Mouse (Mus musculus): ENCODE results near the gene BC025920. TPM values are rescaled to one million over a fixed set of nuclear protein-coding genes. Genes with fewer than 3 reads are reported as not detected.

Gene BC025920
- polyA plus RNA-seq, 1 experiment from 2014 or later, result 2.3 TPM

DNA sequence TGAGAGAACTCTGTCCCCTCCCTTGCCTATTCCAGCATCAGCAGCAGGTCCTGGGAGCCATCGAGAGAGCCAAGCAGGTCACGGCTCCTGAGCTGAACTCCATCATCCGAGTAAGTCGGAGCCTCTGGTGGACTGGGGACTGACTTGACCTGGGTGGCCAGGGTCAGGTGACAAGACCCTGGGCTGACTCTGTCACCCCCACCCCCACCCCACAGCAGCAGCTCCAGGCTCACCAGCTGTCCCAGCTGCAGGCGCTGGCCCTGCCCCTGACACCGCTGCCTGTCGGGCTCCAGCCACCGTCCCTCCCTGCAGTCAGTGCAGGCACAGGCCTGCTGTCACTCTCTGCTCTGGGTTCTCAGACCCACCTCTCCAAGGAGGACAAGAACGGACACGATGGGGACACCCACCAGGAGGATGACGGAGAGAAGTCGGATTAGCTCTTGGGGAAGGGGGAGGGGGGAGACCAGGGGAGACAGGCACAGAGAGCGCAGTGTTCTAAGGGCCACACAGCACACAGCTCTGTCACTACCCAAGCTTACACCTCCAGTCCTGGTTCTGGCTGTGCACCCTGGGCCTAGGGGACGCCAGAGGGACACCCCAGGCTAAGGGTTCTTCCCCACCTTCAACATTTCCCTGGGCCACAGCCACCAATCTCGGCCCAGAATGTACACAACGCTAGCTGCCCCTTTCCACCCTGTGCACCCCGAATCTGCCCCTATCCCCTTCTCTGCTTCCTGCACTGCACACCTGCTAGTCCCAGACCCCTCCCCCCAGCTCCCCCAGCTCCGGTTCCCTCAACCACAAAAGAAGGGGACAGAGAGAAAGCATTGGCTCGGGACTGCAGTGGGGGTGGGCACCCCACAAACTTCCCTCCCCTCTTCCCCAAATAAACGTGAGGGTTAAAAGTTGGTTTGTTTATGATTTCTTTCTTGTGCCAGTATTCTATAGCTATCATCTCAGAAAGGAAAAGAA lies 40.5 kb upstream of the BC025920 start:
- H3K4me1 ChIP-seq, result peaks cover 68% of the 10 kb centered on the region
- peaks cover 15% of the 10 kb centered on the region for H3K27me3 ChIP-seq (replicated peaks)

DNA sequence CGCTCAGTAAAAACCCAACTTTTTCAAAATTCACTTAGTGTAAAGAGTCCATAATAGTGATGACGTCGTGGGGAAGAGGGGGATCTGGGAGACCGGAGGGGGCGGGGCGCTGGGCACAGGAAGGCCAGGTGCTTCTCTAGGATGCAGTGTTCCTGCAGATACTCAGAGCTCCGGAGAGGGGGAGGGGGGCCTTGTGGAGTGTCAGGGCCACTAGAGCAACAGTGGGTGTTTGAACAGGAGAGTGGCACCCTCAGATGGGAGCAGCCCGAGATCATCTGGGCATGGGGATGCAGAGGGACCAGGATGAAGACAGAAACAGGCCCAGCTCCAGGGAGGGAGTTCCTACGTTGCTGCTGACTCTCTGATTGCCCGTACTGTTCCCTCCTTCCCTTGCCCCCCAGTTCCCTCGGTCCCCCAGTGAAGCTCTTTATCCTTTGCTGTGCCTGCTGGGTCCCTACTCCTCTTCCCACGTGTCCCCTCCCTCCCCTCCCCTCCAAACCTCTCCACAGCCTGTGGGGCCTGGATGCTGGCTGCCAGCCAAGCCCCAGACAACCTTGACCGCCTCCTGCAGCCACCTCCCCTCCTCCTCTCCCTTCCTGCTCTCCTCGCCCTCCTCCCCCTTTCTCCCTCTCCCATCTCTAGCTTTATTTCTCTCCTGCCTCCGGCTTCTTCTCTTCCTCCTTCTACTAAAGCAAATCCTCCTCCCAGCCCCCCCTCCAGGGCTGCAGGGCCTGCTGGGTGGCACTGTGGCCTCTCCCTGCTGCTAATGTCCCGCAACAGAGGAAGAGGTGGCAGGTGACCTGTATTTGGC lies 37.5 kb upstream of the BC025920 start:
- H3K27ac ChIP-seq (replicated peaks), result peak overlapping the region; percentile 63
- peaks cover 29% of the 10 kb centered on the region for H3K27me3 ChIP-seq (replicated peaks)
- peaks cover 32% of the 10 kb centered on the region for H3K36me3 ChIP-seq
- peak overlapping the region; percentile 17 for H3K4me2 ChIP-seq
- no peak overlapping the region for H3K4me3 ChIP-seq (replicated peaks)
- no peaks in the 10 kb centered on the region for H3K9me3 ChIP-seq (replicated peaks)
- 0 out of 2 replicates have a peak overlapping the region, but pooled peaks have one; percentile 5 for H3K9ac ChIP-seq (replicated peaks)
- H3K4me1 ChIP-seq, result peaks cover 61% of the 10 kb centered on the region
- WGBS, result 10% methylated on average over 16 of the region's 16 CpGs
- ATAC-seq (ENCODE audit: low FRiP score), result no peak

More for the DNA sequence above, 40.5 kb upstream of the BC025920 start:
- Histone ChIP-seq H3K27ac (replicated peaks) (no peak overlapping the region), H3K4me3 (replicated peaks) (no peak overlapping the region), H3K4me2 (no peak overlapping the region), H3K9ac (replicated peaks) (no peak overlapping the region), H3K36me3 (peaks cover 35% of the 10 kb centered on the region), H3K9me3 (replicated peaks) (no peaks in the 10 kb centered on the region)
- no peak for ATAC-seq (ENCODE audit: low FRiP score)
- 47% methylated on average over 20 of the region's 20 CpGs for WGBS

DNA sequence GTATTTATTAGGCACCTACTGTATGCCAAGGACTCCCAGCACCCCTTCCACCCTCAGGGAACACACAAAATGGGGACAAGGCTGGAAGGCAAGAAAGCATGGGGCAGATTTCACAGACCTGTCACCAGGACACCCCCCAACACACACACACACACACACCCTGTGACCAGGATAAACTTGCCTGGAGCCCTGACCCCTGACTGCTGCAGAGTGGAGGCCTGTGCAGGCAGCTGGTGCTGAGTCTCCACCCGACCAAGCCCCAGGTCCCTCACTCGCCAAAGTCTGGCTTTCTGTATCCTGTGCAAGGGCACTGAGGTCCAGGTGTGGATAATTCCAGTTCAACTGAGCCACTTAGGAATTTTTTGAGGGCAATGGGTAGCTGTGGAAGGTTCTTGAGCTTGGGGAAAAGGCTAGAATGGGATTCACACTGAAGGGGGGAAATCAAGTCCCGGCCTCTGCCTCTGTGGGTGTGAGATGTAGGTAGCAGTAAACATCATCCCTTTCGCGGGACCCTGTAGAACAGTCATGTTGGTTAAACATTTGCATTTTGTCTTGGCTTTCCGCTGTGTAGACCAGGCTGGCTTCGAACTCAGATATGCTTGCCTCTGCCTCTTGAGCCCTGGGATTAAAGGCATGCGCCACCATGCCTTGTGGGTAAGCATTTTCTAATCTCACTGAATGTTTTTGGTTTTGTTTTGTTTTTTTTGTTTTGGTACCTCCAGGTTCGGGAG lies 36.4 kb upstream of the BC025920 start:
- Histone ChIP-seq H3K27ac (replicated peaks) (peak overlapping the region; percentile 88), H3K4me2 (peak overlapping the region; percentile 81), H3K9ac (replicated peaks) (no peak overlapping the region), H3K36me3 (peaks cover 26% of the 10 kb centered on the region), H3K4me3 (replicated peaks) (no peak overlapping the region), H3K27me3 (replicated peaks) (peaks cover 39% of the 10 kb centered on the region), H3K4me1 (peaks cover 57% of the 10 kb centered on the region), H3K9me3 (replicated peaks) (no peaks in the 10 kb centered on the region)
- WGBS, result 53% methylated on average over 9 of the region's 9 CpGs
- ATAC-seq (ENCODE audit: low FRiP score), result no peak

DNA sequence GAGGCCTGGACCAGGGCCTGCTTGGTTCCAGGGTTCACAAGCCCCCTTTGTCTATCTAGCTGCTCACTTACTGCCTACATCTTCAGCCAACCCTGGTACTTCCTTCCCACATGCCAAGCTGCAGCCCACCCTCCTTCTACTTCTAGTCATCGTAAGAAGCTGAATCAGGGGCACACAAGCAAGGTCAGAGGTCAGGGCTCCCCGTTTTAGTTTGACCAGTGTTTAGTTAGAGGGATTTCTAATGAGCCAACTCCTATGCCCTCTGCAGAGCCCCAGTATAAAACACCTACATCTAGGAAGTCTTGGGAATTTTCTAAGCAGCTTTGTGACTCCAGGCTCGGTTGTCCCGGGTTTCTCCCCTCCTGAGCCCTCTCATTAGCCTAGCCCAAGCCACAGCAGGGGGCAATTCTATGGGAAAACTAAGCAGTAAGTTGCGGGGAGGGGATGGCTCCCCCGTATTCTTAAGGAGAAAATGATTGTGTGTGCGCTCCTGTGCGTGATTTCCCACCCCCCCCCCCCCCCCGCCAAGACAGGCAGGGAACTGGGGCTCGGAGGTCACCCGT lies 35.8 kb upstream of the BC025920 start:
- Histone ChIP-seq H3K4me3 (replicated peaks) (peak overlapping the region; percentile 43), H3K9ac (replicated peaks) (peak overlapping the region; percentile 32; the same call in 1 of the 2 replicates), H3K27ac (replicated peaks) (peak overlapping the region; percentile 88), H3K9me3 (replicated peaks) (no peaks in the 10 kb centered on the region), H3K4me1 (peaks cover 64% of the 10 kb centered on the region), H3K4me2 (peak overlapping the region; percentile 81), H3K36me3 (peaks cover 20% of the 10 kb centered on the region), H3K27me3 (replicated peaks) (peaks cover 36% of the 10 kb centered on the region)
- ATAC-seq (ENCODE audit: low FRiP score), result peak; percentile 15; the same call in 1 of the 2 replicates
- under 1% methylated on average over 10 of the region's 11 CpGs for WGBS

DNA sequence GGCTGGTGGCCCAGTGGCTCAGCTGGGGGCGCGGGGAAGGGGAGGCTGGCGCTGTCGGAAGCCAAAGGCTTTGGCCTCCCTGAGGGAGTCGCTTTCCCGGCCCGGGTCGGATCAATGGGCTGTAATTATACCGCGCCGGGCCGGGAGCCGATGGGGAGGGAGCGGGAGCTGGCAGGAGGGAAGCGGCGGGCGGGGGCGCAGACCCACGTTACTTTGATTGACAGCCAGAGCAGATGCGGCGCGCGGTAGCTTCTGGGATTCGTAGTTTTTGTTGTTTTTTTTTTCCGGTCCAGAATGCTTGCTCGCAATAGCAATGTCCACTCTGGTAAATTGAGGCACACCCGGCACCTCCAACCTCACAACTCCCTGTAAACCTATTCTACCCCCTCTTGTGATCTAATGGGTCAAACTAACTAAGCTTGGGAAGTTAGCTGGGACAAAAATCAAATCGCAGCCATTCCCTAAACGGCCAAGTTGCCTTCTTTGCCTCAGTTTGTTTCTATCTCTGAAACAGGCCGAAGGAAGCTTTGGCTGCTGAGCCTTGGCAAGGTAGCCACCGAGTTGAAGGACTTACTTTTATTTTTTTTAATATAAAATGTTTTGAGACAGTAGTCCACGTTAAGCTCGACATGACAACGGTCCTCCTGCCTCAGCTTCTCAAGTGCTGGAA lies 35.1 kb upstream of the BC025920 start:
- Histone ChIP-seq H3K9me3 (replicated peaks) (no peaks in the 10 kb centered on the region), H3K27me3 (replicated peaks) (peaks cover 32% of the 10 kb centered on the region), H3K9ac (replicated peaks) (peak overlapping the region; percentile 34; the same call in 1 of the 2 replicates), H3K4me1 (peaks cover 70% of the 10 kb centered on the region), H3K4me2 (peak overlapping the region; percentile 81), H3K36me3 (peaks cover 13% of the 10 kb centered on the region), H3K27ac (replicated peaks) (peak overlapping the region; percentile 88), H3K4me3 (replicated peaks) (peak overlapping the region; percentile 43)
- ATAC-seq (ENCODE audit: low FRiP score), result peak; percentile 71
- 2% methylated on average over 34 of the region's 34 CpGs for WGBS

DNA sequence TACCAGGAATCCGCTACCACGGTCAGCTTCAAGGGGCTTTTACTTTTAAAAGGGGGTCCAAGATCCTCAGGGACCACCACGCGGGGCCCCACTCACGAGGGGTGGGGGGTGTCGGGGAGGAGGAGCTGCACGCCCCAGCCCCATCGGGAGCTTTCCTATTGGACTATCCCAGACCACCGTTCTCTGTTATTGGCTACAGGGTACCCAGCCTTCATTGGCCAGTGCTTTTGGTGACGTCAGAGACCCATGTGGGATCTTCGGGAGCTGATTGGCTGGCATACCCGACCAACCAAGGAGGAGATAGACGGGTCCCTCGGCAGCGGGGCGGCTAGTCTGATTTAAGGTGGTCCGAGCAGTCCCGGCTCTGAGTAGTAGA lies 34.6 kb upstream of the BC025920 start:
- H3K9ac ChIP-seq (replicated peaks), result peak overlapping the region; percentile 34; the same call in 1 of the 2 replicates
- H3K4me3 ChIP-seq (replicated peaks), result peak overlapping the region; percentile 43
- ATAC-seq (ENCODE audit: low FRiP score), result peak; percentile 92
- H3K4me2 ChIP-seq, result peak overlapping the region; percentile 81
- H3K27me3 ChIP-seq (replicated peaks), result peaks cover 37% of the 10 kb centered on the region
- H3K4me1 ChIP-seq, result peaks cover 75% of the 10 kb centered on the region
- no peaks in the 10 kb centered on the region for H3K9me3 ChIP-seq (replicated peaks)
- WGBS, result 2% methylated on average over 18 of the region's 18 CpGs
- H3K27ac ChIP-seq (replicated peaks), result peak overlapping the region; percentile 88
- peaks cover 8% of the 10 kb centered on the region for H3K36me3 ChIP-seq

DNA sequence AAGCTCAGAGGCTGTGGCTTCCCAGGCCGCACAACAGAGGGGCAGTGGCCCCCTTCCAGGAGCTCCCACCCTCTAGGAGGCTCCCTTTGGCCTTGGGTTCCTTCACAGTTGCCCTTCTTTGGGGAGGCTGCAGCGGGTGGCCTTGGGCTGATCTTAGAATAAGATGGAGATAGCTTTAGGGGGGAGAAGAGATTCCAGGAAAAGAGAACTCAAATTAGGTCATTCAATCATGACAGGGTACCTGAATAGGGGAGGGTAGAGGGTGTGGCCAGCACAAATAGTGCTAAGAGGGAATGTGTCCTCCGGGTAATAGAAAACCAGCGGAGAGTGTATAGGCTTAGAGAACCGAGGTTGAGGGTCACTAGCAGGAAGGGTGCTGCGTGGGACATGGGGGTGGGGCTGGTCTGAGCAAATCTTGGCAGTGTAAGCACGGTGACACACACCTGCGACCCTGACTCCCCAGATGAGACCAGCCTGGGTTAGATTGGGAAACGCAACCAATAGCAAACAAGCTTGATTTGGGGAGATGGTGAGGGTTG lies 33.9 kb upstream of the BC025920 start:
- peak overlapping the region; percentile 26; the same call in 1 of the 2 replicates for H3K9ac ChIP-seq (replicated peaks)
- peak overlapping the region; percentile 43; the same call in 1 of the 2 replicates for H3K4me3 ChIP-seq (replicated peaks)
- peaks cover 75% of the 10 kb centered on the region for H3K4me1 ChIP-seq
- peaks cover under 1% of the 10 kb centered on the region; the same call in 1 of the 2 replicates for H3K36me3 ChIP-seq
- H3K9me3 ChIP-seq (replicated peaks), result no peaks in the 10 kb centered on the region
- peak overlapping the region; percentile 63; the same call in 1 of the 2 replicates for H3K27ac ChIP-seq (replicated peaks)
- H3K4me2 ChIP-seq, result peak overlapping the region; percentile 81
- peak; percentile 1; the same call in 1 of the 2 replicates for ATAC-seq (ENCODE audit: low FRiP score)
- peaks cover 40% of the 10 kb centered on the region for H3K27me3 ChIP-seq (replicated peaks)
- WGBS, result 3% methylated on average over 9 of the region's 9 CpGs

DNA sequence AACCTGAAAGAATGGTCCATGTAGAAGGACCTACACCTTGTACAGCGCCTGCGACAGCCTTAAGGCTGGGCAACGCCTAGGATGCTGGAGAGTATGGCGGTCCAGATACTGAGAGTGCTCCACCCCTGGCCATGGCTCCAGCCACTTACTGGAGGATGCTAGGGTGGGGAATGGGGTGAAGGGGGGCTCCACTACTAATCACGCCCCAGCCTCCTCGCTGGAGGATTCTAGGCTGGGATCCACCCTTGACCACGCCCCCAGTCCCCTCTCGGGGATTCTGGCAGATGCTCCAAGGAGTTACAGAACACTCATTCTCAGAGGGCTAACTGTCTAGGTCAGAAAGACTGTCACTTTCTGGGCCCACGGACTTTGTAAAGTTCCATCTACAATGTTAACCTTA lies 33.1 kb upstream of the BC025920 start:
- no peaks in the 10 kb centered on the region for H3K36me3 ChIP-seq
- 17% methylated on average over 9 of the region's 9 CpGs for WGBS
- H3K9me3 ChIP-seq (replicated peaks), result no peaks in the 10 kb centered on the region
- no peak overlapping the region for H3K27ac ChIP-seq (replicated peaks)
- no peak overlapping the region for H3K4me3 ChIP-seq (replicated peaks)
- no peak overlapping the region for H3K9ac ChIP-seq (replicated peaks)
- H3K27me3 ChIP-seq (replicated peaks), result peaks cover 45% of the 10 kb centered on the region
- no peak for ATAC-seq (ENCODE audit: low FRiP score)
- peaks cover 72% of the 10 kb centered on the region for H3K4me1 ChIP-seq
- peak overlapping the region; percentile 81; the same call in 1 of the 2 replicates for H3K4me2 ChIP-seq

DNA sequence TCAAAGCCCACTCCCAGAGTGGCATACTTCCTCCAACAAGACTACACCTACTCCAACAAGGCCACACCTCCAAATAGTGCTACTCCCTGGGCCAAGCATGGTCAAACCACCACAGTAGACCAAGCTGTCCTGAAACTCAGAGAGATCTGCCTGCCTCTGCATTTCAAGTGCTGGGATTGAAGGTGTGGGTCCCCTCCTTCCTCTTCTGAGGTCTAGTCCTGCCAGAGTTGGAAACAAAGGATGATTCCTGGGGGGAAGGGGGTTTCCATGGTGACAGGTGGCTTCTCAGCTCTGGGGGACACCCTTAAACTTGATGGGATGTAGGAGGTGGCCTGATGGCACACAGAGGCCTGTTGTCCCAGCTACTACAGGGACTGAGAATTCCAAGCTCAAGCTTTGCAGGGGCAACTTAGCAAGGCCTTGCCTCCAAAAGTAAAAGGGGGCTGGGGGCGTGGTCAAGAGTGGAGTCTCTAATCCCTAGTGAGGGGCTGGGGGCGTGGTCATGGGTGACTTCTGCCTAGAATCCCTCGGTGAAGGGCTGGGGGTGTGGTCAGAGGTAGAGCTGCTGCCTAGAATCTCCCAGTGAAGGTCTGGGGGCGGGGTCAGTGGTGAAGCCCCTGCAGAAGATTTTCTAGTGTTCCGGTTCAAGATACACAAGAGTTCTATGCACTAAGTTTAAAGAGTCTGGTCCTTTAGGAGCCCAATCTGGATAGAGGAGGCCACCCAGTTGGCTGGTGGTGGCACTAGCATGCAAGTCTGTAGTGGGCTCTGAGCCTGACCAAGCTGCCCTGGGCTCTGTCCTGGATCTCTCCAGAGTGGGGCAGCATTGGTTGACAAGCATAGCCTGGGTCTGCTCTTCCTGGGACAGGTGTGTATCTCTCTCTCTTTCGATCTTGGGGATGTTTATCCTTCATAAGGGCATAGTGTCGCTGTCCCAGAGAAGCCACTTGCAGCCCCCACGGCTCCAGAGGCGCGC lies 31.7 kb upstream of the BC025920 start, which contains the start of gene Tle2:
Gene Tle2 (plus strand): TSS at position 481 of the 976 bp plus-strand sequence.
- peak within 1 kb of the TSS; percentile 80 for H3K4me2 ChIP-seq
- H3K27me3 ChIP-seq (replicated peaks), result peaks cover 56% of the 10 kb centered on the region
- H3K9ac ChIP-seq (replicated peaks), result peak within 1 kb of the TSS; percentile 67
- H3K9me3 ChIP-seq (replicated peaks), result no peaks in the 10 kb centered on the region
- WGBS, result 26% methylated on average over 10 of the region's 10 CpGs
- H3K4me1 ChIP-seq, result peaks cover 59% of the 10 kb centered on the region
- no peaks in the 10 kb centered on the region for H3K36me3 ChIP-seq
- H3K4me3 ChIP-seq (replicated peaks), result peak within 1 kb of the TSS; percentile 60
- H3K27ac ChIP-seq (replicated peaks), result peak within 1 kb of the TSS; percentile 38; the same call in 1 of the 2 replicates
- no peak for ATAC-seq (ENCODE audit: low FRiP score)

All from neural tube, embryonic 15.5 days (tissue).